Mouse (Mus musculus): ENCODE measurements around the gene Slc25a3. TPM values are rescaled to one million over a fixed set of nuclear protein-coding genes. Genes with fewer than 3 reads are reported as not detected.

Slc25a3 gene
- total RNA-seq (2021): 100 to 1,000 TPM; 501 to 539 TPM
- long read RNA-seq, experiment 1, transcript Slc25a3-201 (8 exons, 1,612 nt): major isoform, 314 of 394 reads
- long read RNA-seq, experiment 1, transcript Slc25a3-204 (5 exons, 891 nt): minor isoform, 5 of 394 reads
- long read RNA-seq, experiment 1, partial matches to known transcripts: 7 of 394 reads
- long read RNA-seq, experiment 1, other reads (novel, unspliced or antisense): 65 of 394 reads
- long read RNA-seq, experiment 2, transcript Slc25a3-201 (8 exons, 1,612 nt): major isoform, 208 of 292 reads
- long read RNA-seq, experiment 2, transcript Slc25a3-204 (5 exons, 891 nt): minor isoform, 6 of 292 reads
- long read RNA-seq, experiment 2, partial matches to known transcripts: 12 of 292 reads
- long read RNA-seq, experiment 2, other reads (novel, unspliced or antisense): 63 of 292 reads

- H3K4me3 ChIP-seq: peak within 1 kb of the TSS; percentile 96
- peak; percentile 98 to 99 for DNase-seq (ENCODE audit: extremely low spot score in 1 of 2, low spot score in 2 of 2)
- TF ChIP-seq CTCF (IDR thresholded peaks at IDR 0.05): no peak
- intact Hi-C loops (cut with DNase I): loop anchor here (5.0 kb wide), 1 partner anchor 42 kb away; the partner anchor contains the start of genes Apaf1 and Ikbip
- H3K27ac ChIP-seq: peak within 1 kb of the TSS; percentile 100
Measured at GRCm38 (mm10) chr10:91123828-91124822, at the start of gene Slc25a3. Gene Slc25a3, minus strand, starts transcription at chr10:91124059.

GRCm38 (mm10) chr10:91172329-91173100, 48.7 kb upstream of the Slc25a3 start:
- H3K4me3 ChIP-seq: no peak overlapping the region; the same call in 1 of the 2 replicates
- no peak for DNase-seq (ENCODE audit: extremely low spot score in 1 of 2, low spot score in 2 of 2)
- peak overlapping the region; percentile 91 for H3K27ac ChIP-seq
- no peak for TF ChIP-seq CTCF (IDR thresholded peaks at IDR 0.05)
- intact Hi-C loops (cut with DNase I): no loop called here

GRCm38 (mm10) chr10:91171455-91172328, 47.8 kb upstream of the Slc25a3 start:
- DNase-seq (ENCODE audit: extremely low spot score in 1 of 2, low spot score in 2 of 2): peak; percentile 93 to 98
- peak overlapping the region; percentile 96 for H3K4me3 ChIP-seq
- peak overlapping the region; percentile 95 for H3K27ac ChIP-seq
- intact Hi-C loops (cut with DNase I): loop anchor here (1.0 to 2.0 kb wide), 2 partner anchors 16 to 65 kb away; no protein-coding TSS in a partner anchor
- no peak for TF ChIP-seq CTCF (IDR thresholded peaks at IDR 0.05)

- DNase-seq (ENCODE audit: extremely low spot score in 1 of 2, low spot score in 2 of 2): no peak
- no peak for TF ChIP-seq CTCF (IDR thresholded peaks at IDR 0.05)
- H3K4me3 ChIP-seq: peak overlapping the region; percentile 96
- intact Hi-C loops (cut with DNase I): loop anchor here (1.0 to 2.0 kb wide), 2 partner anchors 16 to 66 kb away; no protein-coding TSS in a partner anchor
- H3K27ac ChIP-seq: peak overlapping the region; percentile 95
Measured at GRCm38 (mm10) chr10:91171041-91171440, 47.2 kb upstream of the Slc25a3 start.

- H3K27ac ChIP-seq: peak overlapping the region; percentile 95
- peak; percentile 77 for TF ChIP-seq CTCF (IDR thresholded peaks at IDR 0.05)
- intact Hi-C loops (cut with DNase I): loop anchor here (2.0 kb wide), 1 partner anchor 66 kb away; no protein-coding TSS in a partner anchor
- DNase-seq (ENCODE audit: extremely low spot score in 1 of 2, low spot score in 2 of 2): peak; percentile 80 to 83
- peak overlapping the region; percentile 96 for H3K4me3 ChIP-seq
Measured at GRCm38 (mm10) chr10:91170143-91170941, 46.5 kb upstream of the Slc25a3 start.

GRCm38 (mm10) chr10:91169414-91170065, 45.7 kb upstream of the Slc25a3 start:
- intact Hi-C loops (cut with DNase I): loop anchor here (2.0 kb wide), 1 partner anchor 67 kb away; no protein-coding TSS in a partner anchor
- peak overlapping the region; percentile 96 for H3K4me3 ChIP-seq
- H3K27ac ChIP-seq: no peak overlapping the region
- TF ChIP-seq CTCF (IDR thresholded peaks at IDR 0.05): no peak
- no peak for DNase-seq (ENCODE audit: extremely low spot score in 1 of 2, low spot score in 2 of 2)

GRCm38 (mm10) chr10:91167352-91167751, 43.5 kb upstream of the Slc25a3 start:
- intact Hi-C loops (cut with DNase I): no loop called here
- no peak overlapping the region for H3K27ac ChIP-seq
- no peak overlapping the region for H3K4me3 ChIP-seq
- TF ChIP-seq CTCF (IDR thresholded peaks at IDR 0.05): no peak
- no peak for DNase-seq (ENCODE audit: extremely low spot score in 1 of 2, low spot score in 2 of 2)

- Histone ChIP-seq H3K27ac (no peak overlapping the region), H3K4me3 (no peak overlapping the region)
- no peak for DNase-seq (ENCODE audit: extremely low spot score in 1 of 2, low spot score in 2 of 2)
- TF ChIP-seq CTCF (IDR thresholded peaks at IDR 0.05): peak; percentile 80
- intact Hi-C loops (cut with DNase I): no loop called here
Measured at GRCm38 (mm10) chr10:91166890-91167289, 43.0 kb upstream of the Slc25a3 start.

- DNase-seq (ENCODE audit: extremely low spot score in 1 of 2, low spot score in 2 of 2): no peak
- H3K27ac ChIP-seq: no peak overlapping the region
- H3K4me3 ChIP-seq: no peak overlapping the region
- TF ChIP-seq CTCF (IDR thresholded peaks at IDR 0.05): no peak
- intact Hi-C loops (cut with DNase I): no loop called here
Measured at GRCm38 (mm10) chr10:91165850-91166249, 42.0 kb upstream of the Slc25a3 start.
